Mouse (Mus musculus) G1E (cell line): ENCODE data around the gene Kremen2.

Experiments
- CTCF ChIP-seq: IDR thresholded peaks from 2 replicates; pipeline ENCODE4 v1.5.1; 2012; ENCODE audit warnings: low read depth, low read length, inconsistent platforms, mixed read lengths
- GATA1 ChIP-seq: IDR thresholded peaks from 2 replicates; pipeline ENCODE4 v1.6.1; 2012; ENCODE audit warnings: borderline replicate concordance, low read length, inconsistent platforms, mixed read lengths
- GATA2 ChIP-seq: IDR thresholded peaks from 2 replicates; pipeline ENCODE4 v1.6.1; 2012; ENCODE audit warnings: low read depth, low read length, inconsistent platforms, borderline replicate concordance

- TF ChIP-seq CTCF (no peak), GATA2 (no peak), GATA1 (no peak)
Measured at GRCm38 (mm10) chr17:23744076-23744475, 1.6 kb downstream of the Kremen2 start.
